Mouse (Mus musculus) intestine, postnatal 0 days (tissue): ENCODE measurements around the gene Spata45. TPM values are rescaled to one million over a fixed set of nuclear protein-coding genes. Genes with fewer than 3 reads are reported as not detected.

Source experiments
- ATAC-seq: fragments of 200-750 bp; cut with Nextera tagmentation; 2 replicates; pipeline ENCODE4 v1.8.0; 2017; ENCODE audit warnings: mild to moderate bottlenecking, moderate TSS enrichment, moderate library complexity
- H3K27ac ChIP-seq: fragments of 300-500 bp; sonication (generic); 2 replicates; pipeline ENCODE4 v1.5.1; 2014; ENCODE audit warnings: mild to moderate bottlenecking, low read depth, low read length, moderate library complexity
- H3K27me3 ChIP-seq: fragments of 300-500 bp; sonication (generic); replicated peaks from 2 replicates; pipeline ENCODE4 v1.6.1; 2014; ENCODE audit warnings: low read length, mixed read lengths; ENCODE audit not compliant: control insufficient read depth, insufficient read depth
- H3K36me3 ChIP-seq: fragments of 300-500 bp; sonication (generic); 2 replicates; pipeline ENCODE4 v1.6.1; 2014; ENCODE audit warnings: mild to moderate bottlenecking, moderate library complexity; ENCODE audit not compliant: control insufficient read depth, insufficient read depth
- H3K4me1 ChIP-seq: fragments of 300-500 bp; sonication (generic); replicated peaks from 2 replicates; pipeline ENCODE4 v1.6.1; 2014; ENCODE audit warnings: antibody characterized with exemption, low read length, mixed read lengths; ENCODE audit not compliant: control insufficient read depth, insufficient read depth
- H3K4me2 ChIP-seq: fragments of 300-500 bp; sonication (generic); replicated peaks from 2 replicates; pipeline ENCODE4 v1.6.1; 2014; ENCODE audit warnings: low read depth, mild to moderate bottlenecking, moderate library complexity
- H3K4me3 ChIP-seq: fragments of 300-500 bp; sonication (generic); 2 replicates; pipeline ENCODE4 v1.5.1; 2014; ENCODE audit warnings: low read depth, low read length
- H3K9ac ChIP-seq: fragments of 300-500 bp; sonication (generic); 2 replicates; pipeline ENCODE4 v1.6.1; 2014; ENCODE audit warnings: mild to moderate bottlenecking, low read depth, low read length
- H3K9me3 ChIP-seq: fragments of 300-500 bp; sonication (generic); 2 replicates; pipeline ENCODE4 v1.6.1; 2016; ENCODE audit warnings: mixed run types; ENCODE audit not compliant: control insufficient read depth
- CTCF ChIP-seq: sonication (generic); IDR thresholded peaks from 2 replicates; pipeline ENCODE4 v1.5.1; 2016; ENCODE audit warnings: low read depth, mild to moderate bottlenecking, control low read depth, antibody characterized with exemption, moderate library complexity
- WGBS: fragments of 180-500 bp; shearing (Covaris S2); extraction: QIAGEN DNeasy Blood & Tissue Kit; methylation state at CpG from one replicate; pipeline ENCODE4 v1.1.7; 2014; 5-methylcytosine and 5-hydroxymethylcytosine counted together
- polyA plus RNA-seq: library from polyadenylated mRNA; unstranded; fragments of >200 nt; fragmentation: Nextera tagmentation; extraction: Ambion mirVana; gene quantifications from 2 replicates; pipeline ENCODE4 v1.2.1, GENCODE M21; 2015

Spata45 gene
- polyA plus RNA-seq, 1 experiment from 2014 or later: 1.1 TPM

GRCm38 (mm10) chr1:191035649-191036048 is 790 bp upstream of the Spata45 start:
- ATAC-seq: no peak
- Histone ChIP-seq H3K27me3 (no peaks in the 10 kb centered on the region), H3K36me3 (no peaks in the 10 kb centered on the region), H3K4me2 (no peak overlapping the region), H3K9me3 (no peaks in the 10 kb centered on the region), H3K4me3 (no peak overlapping the region), H3K4me1 (no peaks in the 10 kb centered on the region), H3K9ac (no peak overlapping the region), H3K27ac (no peak overlapping the region)
- TF ChIP-seq CTCF: no peak
- 40% methylated on average over 4 of the region's 4 CpGs for WGBS

GRCm38 (mm10) chr1:191037999-191038398 is 1.6 kb downstream of the Spata45 start:
- Histone ChIP-seq H3K4me3 (no peak overlapping the region), H3K9ac (no peak overlapping the region), H3K4me2 (no peak overlapping the region), H3K27ac (no peak overlapping the region), H3K27me3 (no peaks in the 10 kb centered on the region), H3K4me1 (no peaks in the 10 kb centered on the region; the same call in 1 of the 2 replicates), H3K36me3 (no peaks in the 10 kb centered on the region), H3K9me3 (no peaks in the 10 kb centered on the region)
- WGBS: 93% methylated on average over 4 of the region's 4 CpGs
- ATAC-seq: no peak
- TF ChIP-seq CTCF: no peak

GRCm38 (mm10) chr1:191041352-191041751 is 4.9 kb downstream of the Spata45 start:
- Histone ChIP-seq H3K4me1 (no peaks in the 10 kb centered on the region; the same call in 1 of the 2 replicates), H3K36me3 (no peaks in the 10 kb centered on the region), H3K4me3 (no peak overlapping the region), H3K4me2 (no peak overlapping the region), H3K27me3 (no peaks in the 10 kb centered on the region), H3K9ac (no peak overlapping the region), H3K27ac (no peak overlapping the region), H3K9me3 (no peaks in the 10 kb centered on the region)
- ATAC-seq: no peak
- no peak for TF ChIP-seq CTCF

- Histone ChIP-seq H3K4me3 (no peak overlapping the region), H3K4me1 (no peaks in the 10 kb centered on the region; the same call in 1 of the 2 replicates), H3K27ac (no peak overlapping the region), H3K9ac (no peak overlapping the region), H3K9me3 (no peaks in the 10 kb centered on the region), H3K27me3 (no peaks in the 10 kb centered on the region), H3K36me3 (no peaks in the 10 kb centered on the region), H3K4me2 (no peak overlapping the region)
- no peak for TF ChIP-seq CTCF
- 80% methylated on average over 5 of the region's 5 CpGs for WGBS
- ATAC-seq: no peak
Measured at GRCm38 (mm10) chr1:191042106-191042505, 5.7 kb downstream of the Spata45 start.

GRCm38 (mm10) chr1:191042688-191043087 is 6.2 kb downstream of the Spata45 start:
- Histone ChIP-seq H3K4me1 (no peaks in the 10 kb centered on the region; the same call in 1 of the 2 replicates), H3K4me2 (no peak overlapping the region), H3K36me3 (peaks cover under 1% of the 10 kb centered on the region; the same call in 1 of the 2 replicates), H3K27ac (no peak overlapping the region), H3K9me3 (no peaks in the 10 kb centered on the region), H3K9ac (no peak overlapping the region), H3K4me3 (no peak overlapping the region), H3K27me3 (no peaks in the 10 kb centered on the region)
- WGBS: 38% methylated on average over 3 of the region's 3 CpGs
- TF ChIP-seq CTCF: no peak
- ATAC-seq: no peak

- no peaks in the 10 kb centered on the region for H3K27me3 ChIP-seq
- no peak overlapping the region for H3K27ac ChIP-seq
- no peaks in the 10 kb centered on the region for H3K9me3 ChIP-seq
- TF ChIP-seq CTCF: no peak
- H3K36me3 ChIP-seq: peaks cover 7% of the 10 kb centered on the region; the same call in 1 of the 2 replicates
- H3K4me1 ChIP-seq: no peaks in the 10 kb centered on the region; the same call in 1 of the 2 replicates
- no peak overlapping the region for H3K4me3 ChIP-seq
- no peak overlapping the region for H3K4me2 ChIP-seq
- no peak overlapping the region for H3K9ac ChIP-seq
- WGBS: 87% methylated on average over 2 of the region's 2 CpGs
- no peak for ATAC-seq
Measured at GRCm38 (mm10) chr1:191045264-191045663, 8.8 kb downstream of the Spata45 start.
